ENCODE assay signal across 27 mouse cellular contexts in genomic region chr10:93062395-93062794, GRCm38 (mm10). TPM values are rescaled to one million over a fixed set of nuclear protein-coding genes. Genes with fewer than 3 reads are reported as not detected.
DNase-seq lines count a peak whose midpoint lies in the region; ATAC-seq and TF ChIP-seq lines count a peak whose summit lies in the region.
"Had no signal": no experiment of that assay in that cellular context is flagged by ENCODE, and none has a peak within 500 bp of the region (broad histone marks: within the 10 kb centered on the region; RNA-seq: fewer than 3 reads in every experiment).

No protein-coding gene starts in this region.

- no peak for ATAC-seq in kidney, embryonic 14.5 days (ENCODE audit: low FRiP score, low TSS enrichment)
- ATAC-seq: activated CD4-positive, CD25-positive, alpha-beta regulatory T cell, adult 4 months; forebrain, embryonic 15.5 days; hindbrain, postnatal 0 days; inflammation-experienced regulatory T-cells, adult 6 months had no signal

- no peak for TF ChIP-seq CTCF in kidney, adult 2 months (conservative IDR thresholded peaks at IDR 0.05; ENCODE audit: insufficient read depth, insufficient read length, low read depth, low read length)

- no peak for TF ChIP-seq POLR2A in kidney, adult 2 months (IDR thresholded peaks at IDR 0.05; ENCODE audit: low read depth, low read length)

- 82% methylated on average over 4 of the region's 4 CpGs for WGBS in kidney, adult 2 months
- 91% methylated on average over 4 of the region's 4 CpGs for WGBS in kidney, embryonic 14.5 days

- no peak overlapping the region for H3K9ac ChIP-seq in kidney, embryonic 14.5 days (ENCODE audit: low read depth, low read length)
- H3K9ac ChIP-seq: embryonic facial prominence, embryonic 13.5 days; forebrain, embryonic 12.5 days; forebrain, embryonic 15.5 days; heart, embryonic 13.5 days; hindbrain, embryonic 14.5 days had no signal

- H3K27me3 ChIP-seq in kidney, adult 2 months (replicated peaks; ENCODE audit: control insufficient read depth, insufficient read depth, low read length): no peaks in the 10 kb centered on the region
- H3K27me3 ChIP-seq in kidney, embryonic 14.5 days (ENCODE audit: control insufficient read depth, insufficient read depth, low read length): no peaks in the 10 kb centered on the region
- H3K27me3 ChIP-seq: embryonic facial prominence, embryonic 13.5 days; forebrain, embryonic 12.5 days; forebrain, embryonic 15.5 days; heart, embryonic 13.5 days had no signal

- no peak overlapping the region for H3K27ac ChIP-seq in kidney, adult 2 months (ENCODE audit: insufficient read depth, low read depth, low read length)
- no peak overlapping the region for H3K27ac ChIP-seq in kidney, embryonic 14.5 days (ENCODE audit: low read depth, low read length)
- H3K27ac ChIP-seq: embryonic facial prominence, embryonic 10.5 days; embryonic facial prominence, embryonic 13.5 days; forebrain, embryonic 12.5 days; forebrain, embryonic 15.5 days; heart, adult 2 months; heart, embryonic 13.5 days; hindbrain, embryonic 14.5 days; hindbrain, postnatal 0 days had no signal

- H3K4me3 ChIP-seq in kidney, adult 2 months (ENCODE audit: insufficient read depth, low read depth, low read length): no peak overlapping the region
- no peak overlapping the region for H3K4me3 ChIP-seq in kidney, embryonic 14.5 days (ENCODE audit: low read length)
- H3K4me3 ChIP-seq: embryonic facial prominence, embryonic 10.5 days; embryonic facial prominence, embryonic 13.5 days; erythroblast, embryonic 14.5 days; forebrain, embryonic 12.5 days; forebrain, embryonic 15.5 days; heart, adult 2 months; heart, embryonic 13.5 days had no signal

- H3K4me1 ChIP-seq in kidney, adult 2 months (ENCODE audit: control insufficient read depth, insufficient read depth, low read length): no peaks in the 10 kb centered on the region
- no peaks in the 10 kb centered on the region for H3K4me1 ChIP-seq in kidney, embryonic 14.5 days (ENCODE audit: control insufficient read depth, insufficient read depth, low read length)
- H3K4me1 ChIP-seq: embryonic facial prominence, embryonic 13.5 days; forebrain, embryonic 15.5 days; heart, embryonic 13.5 days had no signal

- no peaks in the 10 kb centered on the region for H3K9me3 ChIP-seq in kidney, embryonic 14.5 days (ENCODE audit: control insufficient read depth, low read length)
- H3K9me3 ChIP-seq: embryonic facial prominence, embryonic 10.5 days; embryonic facial prominence, embryonic 13.5 days; forebrain, embryonic 12.5 days; forebrain, embryonic 15.5 days; heart, embryonic 13.5 days had no signal

- intact Hi-C loops in heart, postnatal 10 days (cut with DNase I): loop anchor here (10.0 kb wide), 2 partner anchors 222 to 412 kb away; no protein-coding TSS in a partner anchor
- intact Hi-C loops in heart, postnatal 14 days (cut with DNase I): loop anchor here (10.0 kb wide), 1 partner anchor 222 kb away; no protein-coding TSS in a partner anchor

- no peak overlapping the region for H3K4me2 ChIP-seq in kidney, embryonic 14.5 days (replicated peaks; ENCODE audit: low read depth, low read length)
- H3K4me2 ChIP-seq: embryonic facial prominence, embryonic 13.5 days; forebrain, embryonic 12.5 days; forebrain, embryonic 15.5 days; heart, embryonic 13.5 days; hindbrain, embryonic 14.5 days had no signal

- no peaks in the 10 kb centered on the region for H3K36me3 ChIP-seq in kidney, adult 2 months (ENCODE audit: control insufficient read depth, insufficient read depth, low read length)
- H3K36me3 ChIP-seq in kidney, embryonic 14.5 days (ENCODE audit: control insufficient read depth, insufficient read depth, low read length): no peaks in the 10 kb centered on the region
- H3K36me3 ChIP-seq: embryonic facial prominence, embryonic 10.5 days; embryonic facial prominence, embryonic 13.5 days; forebrain, embryonic 12.5 days; forebrain, embryonic 15.5 days; heart, embryonic 13.5 days had no signal

- DNase-seq in heart, adult 18-20 months: peak; percentile 12 to 30
- DNase-seq in heart, adult 9 months (ENCODE audit: low spot score in 2 of 2): no peak
- DNase-seq in heart, postnatal 10 days: peak; percentile 34 to 44
- no peak for DNase-seq in heart, postnatal 14 days
- DNase-seq in kidney, adult 2 months: peak; percentile 41
- peak; percentile 20 to 56 for DNase-seq in kidney, postnatal 25 days
- DNase-seq in kidney, postnatal 10 days: no peak
- DNase-seq: adrenal gland, adult 8-10 months; adrenal gland, postnatal 25 days; cerebellum, adult 11-12 months; cerebellum, adult 8-10 months; cerebellum, postnatal 36 days; embryo, embryonic 11 days; gastrocnemius, postnatal 25 days; heart, postnatal 36 days had no signal

RNA-seq across cellular contexts. Expression of gene Cfap54, which starts 19.0 kb away (rescaled TPM):
- 1 to 10 TPM in 1 of 2 experiments, under 1 TPM in 1; 0.57 to 1.5 TPM for total RNA-seq in heart, adult 18-20 months (2021)
- 1 to 10 TPM; 1.3 to 1.4 TPM for total RNA-seq in heart, postnatal 10 days (2021)
- 1 to 10 TPM in 1 of 2 experiments, under 1 TPM in 1; 1.00 to 1.8 TPM for total RNA-seq in heart, postnatal 14 days (2021)
- polyA plus RNA-seq in kidney, adult 2 months (2012; rRNA removed): 0.39 and 0.48 TPM in 2 replicates
- 0.33 and 0.49 TPM in 2 replicates for polyA plus RNA-seq in kidney, embryonic 14.5 days (2014; fragmentation: Nextera tagmentation; extraction: Ambion mirVana)

Comparison
In these comparisons a context has a peak if more than half of its experiments do, and no peak if none do; other contexts are left out.
1. DNase-seq: peak in heart, adult 18-20 months (2 of 2), heart, postnatal 10 days (2 of 2), kidney, adult 2 months (single experiment) and kidney, postnatal 25 days (2 of 2); none in heart, adult 9 months (0 of 2), heart, postnatal 14 days (0 of 2) and kidney, postnatal 10 days (single experiment).